Mouse (Mus musculus) 3T3-L1 (cell line): ENCODE data around the gene Gm10944.
A peak's percentile ranks its signal among the peaks of the same experiment; 100 is the strongest.

Experiments used
- DNase-seq: peaks from one replicate; pipeline ENCODE4 v3.0.0-alpha.2; 2015; ENCODE audit warnings: low read depth, low spot score

Gm10944 gene

DNA sequence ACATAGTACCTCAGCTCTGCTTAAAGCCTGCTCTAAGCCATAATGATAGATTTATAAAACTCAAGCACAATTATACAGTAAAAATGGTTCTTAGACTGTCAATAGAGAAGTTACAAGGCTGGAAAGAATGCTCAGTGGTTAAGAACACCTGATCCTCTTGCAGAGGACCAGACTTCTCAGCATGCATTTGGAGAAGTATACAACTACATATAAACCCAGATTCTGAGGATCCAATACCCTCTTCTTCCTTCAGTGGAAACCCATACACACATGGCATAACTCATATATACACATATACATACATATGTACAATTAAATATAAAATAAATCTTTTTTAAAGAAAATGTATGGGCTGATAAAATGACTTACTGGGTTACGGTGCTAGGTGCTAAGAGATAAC lies at the start of gene Gm10944:
Gene Gm10944, plus strand, starts transcription at position 301 of the 400 bp plus-strand sequence.
- no peak for DNase-seq

DNA sequence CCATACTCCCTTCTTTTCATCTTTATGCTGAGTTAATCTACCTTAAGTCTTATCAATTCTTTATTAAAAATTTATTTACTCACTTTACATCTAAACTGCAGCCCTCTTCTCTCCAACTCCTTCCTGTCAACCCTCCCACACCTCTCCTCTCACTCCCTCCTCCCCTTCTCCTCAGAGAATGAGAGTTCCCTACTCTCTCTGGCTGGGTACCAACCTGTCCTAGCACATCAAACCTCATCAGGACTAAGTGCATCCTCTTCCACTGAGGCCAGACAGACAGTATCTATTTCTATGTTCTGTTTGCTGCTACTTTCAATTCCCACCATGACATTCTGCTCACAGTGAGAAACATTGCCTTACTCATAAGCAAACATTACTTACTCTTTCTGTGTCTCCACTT lies 25.2 kb upstream of the Gm10944 start:
- DNase-seq: no peak

DNA sequence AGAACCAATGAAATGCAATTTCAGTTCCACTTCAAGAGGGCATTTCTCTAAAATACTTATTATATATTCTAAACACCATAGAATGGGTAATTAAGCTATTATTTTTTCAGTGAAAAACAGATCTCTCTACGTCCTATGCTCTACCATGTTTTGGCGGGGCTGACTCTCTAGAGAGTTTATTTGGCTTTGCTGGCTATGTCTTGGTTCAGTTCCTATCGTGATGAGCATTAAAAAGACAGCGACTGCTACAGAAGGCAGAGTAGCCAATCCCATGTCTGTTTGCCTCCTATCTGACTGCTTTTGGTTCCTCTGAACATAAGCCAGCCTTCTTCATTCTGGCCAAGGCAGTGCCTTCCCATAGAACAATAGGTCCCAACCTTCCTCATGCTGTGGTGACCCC lies 24.5 kb upstream of the Gm10944 start:
- DNase-seq: no peak

DNA sequence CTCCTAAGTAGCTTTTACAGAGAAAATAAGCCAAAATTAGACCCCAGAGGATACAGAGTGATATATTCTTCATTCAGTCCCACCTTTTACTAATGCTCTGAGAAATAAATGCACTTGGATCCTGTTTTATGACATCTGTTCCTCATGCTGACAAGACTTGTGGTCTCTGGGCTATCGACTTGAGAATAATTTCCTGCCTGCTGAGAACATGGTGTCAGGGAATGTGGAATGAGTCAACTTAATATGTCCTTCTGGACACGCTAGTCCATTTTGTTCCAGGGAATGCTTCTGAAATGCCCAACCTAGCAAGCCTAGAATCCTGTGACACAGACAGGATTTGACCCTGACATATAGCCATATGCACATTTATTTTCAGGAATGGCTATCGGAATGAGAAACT lies 22.0 kb upstream of the Gm10944 start:
- DNase-seq: peak; percentile 33

DNA sequence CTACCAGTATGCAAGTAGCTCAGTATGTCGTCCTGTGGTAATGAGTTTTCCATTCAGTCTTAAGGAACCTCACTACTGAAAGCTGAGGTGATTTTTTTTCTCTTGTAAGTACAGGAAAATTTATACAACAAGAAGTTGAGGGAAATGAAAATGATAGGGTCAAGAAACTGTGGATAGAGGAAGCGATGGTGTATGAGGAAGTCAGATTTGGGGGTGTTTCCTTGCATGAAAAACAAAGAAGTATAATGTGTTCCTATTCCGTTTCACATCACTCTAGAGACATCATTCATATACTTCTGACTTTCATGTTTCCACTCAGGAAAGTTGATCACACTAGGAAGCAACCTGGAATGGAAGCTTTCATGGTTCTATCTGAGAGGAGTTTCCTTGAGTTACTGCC lies 21.2 kb upstream of the Gm10944 start:
- no peak for DNase-seq

DNA sequence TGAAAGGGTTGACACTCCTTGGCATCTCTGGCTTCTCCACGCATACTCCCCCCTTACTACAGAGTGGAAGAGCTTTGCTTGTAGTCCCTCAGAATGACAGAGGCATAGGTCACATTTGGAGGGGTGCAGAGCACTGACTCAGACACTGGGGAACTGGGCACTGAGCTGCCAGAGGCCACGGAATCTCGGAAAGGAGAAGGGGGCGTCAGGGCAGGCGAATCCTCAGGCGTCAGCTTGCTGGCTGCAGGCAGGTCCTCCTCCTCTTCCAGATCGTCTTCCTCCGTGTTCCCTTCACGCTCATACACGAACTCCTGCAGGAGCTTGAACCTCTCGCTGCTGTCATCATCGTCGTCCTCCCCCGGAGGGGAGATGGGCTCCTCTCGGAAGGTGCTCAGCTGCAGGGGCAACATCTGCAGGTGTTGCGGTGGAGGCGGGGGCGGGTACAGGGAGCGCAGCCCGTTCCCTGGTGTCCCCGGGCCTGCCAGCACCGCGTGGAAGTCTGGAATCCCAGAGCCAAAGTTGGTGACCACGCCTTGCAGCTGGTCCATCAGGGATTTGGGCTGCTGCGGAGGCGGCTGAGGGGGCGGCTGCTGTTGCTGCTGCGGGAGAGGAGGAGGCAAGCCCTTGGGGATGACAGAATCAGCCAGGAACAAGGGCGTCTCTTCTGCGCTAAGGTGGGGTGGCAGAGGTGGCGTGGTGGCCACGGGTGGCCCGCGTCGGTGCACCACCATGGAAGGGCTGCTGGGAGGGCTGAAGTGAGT lies 7.9 kb downstream of the Gm10944 start:
- no peak for DNase-seq

DNA sequence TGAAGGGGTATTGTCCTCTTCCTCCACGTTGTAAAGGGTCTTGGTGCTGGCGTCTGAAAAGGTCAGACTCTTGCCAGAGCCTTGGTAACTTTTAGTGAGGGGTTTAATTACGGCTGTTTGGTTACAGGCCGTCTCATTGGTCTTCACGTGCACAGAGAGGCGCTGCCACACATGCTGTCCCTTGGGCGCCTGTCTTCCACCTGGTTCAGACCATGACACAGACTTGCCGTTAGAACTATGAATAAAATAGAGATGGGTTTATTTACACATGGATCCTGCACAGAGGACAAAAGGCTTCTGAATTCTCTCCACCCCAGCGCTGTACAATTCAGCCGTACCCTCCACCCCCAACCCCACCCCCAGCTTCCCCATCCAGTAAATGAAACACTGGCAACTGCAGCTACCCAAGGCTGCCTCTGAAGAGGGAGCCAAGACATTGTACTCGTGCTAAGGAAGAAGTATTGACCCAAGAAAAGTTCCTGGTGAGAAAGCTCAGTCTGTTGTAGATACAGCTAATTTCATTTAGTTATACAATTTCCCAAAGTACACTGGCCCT lies 8.6 kb downstream of the Gm10944 start:
- no peak for DNase-seq

DNA sequence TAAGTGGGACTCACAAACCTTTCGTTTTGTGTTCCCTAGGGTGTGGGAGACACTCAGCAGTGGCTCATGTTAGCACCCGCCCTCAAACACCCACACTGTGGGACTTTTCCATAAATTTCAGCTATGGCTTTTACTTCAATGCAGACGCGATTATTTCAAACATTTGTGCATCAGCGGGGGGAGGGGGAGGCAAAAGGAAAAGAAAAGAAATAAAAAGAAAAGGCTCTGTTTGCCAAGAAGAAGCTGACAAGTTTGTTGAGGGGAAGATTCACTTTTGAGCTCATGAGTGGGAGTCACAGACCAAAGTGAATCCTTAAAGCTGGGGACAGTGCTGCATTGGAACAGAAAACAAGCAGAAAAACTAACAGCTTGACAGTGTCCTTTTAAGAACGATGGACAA lies 16.3 kb downstream of the Gm10944 start:
- DNase-seq: no peak

DNA sequence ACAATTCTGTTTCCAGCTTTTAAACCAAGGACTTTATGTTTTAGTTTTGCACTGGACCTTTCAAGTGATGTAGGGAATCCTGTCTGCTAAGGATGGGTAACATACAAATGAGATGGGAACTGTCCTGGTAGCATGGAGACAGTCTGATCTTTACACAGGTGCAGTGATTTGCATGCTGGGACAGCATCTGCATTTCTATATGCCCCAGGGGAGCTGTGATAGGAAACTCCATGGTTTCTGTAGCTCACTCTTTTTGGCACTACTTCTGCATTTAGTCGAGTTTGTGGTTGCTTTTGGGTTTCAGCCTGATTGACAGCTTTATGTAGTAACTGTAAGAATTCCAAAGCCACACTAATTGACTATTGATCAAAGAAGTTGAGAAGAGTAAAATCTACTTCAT lies 19.8 kb downstream of the Gm10944 start:
- DNase-seq: no peak

DNA sequence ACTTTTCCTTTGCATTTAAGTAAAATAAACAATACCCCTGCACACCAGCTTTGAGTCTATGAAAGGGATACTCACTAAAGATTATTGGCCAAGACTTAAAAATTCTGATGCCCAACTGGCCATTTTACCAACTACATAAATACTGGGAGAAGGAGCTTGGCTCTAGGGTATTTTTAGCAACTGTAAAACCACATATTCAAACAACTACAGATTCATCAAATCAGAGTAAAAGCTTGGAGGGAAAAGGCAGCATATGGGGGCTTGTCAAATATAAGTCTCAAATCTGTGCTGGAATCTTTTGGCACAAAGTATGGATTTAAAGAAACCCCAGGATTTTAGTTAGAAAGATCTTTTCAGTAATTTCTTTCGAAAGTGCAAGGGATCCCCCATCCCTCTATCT lies 20.2 kb downstream of the Gm10944 start:
- no peak for DNase-seq

DNA sequence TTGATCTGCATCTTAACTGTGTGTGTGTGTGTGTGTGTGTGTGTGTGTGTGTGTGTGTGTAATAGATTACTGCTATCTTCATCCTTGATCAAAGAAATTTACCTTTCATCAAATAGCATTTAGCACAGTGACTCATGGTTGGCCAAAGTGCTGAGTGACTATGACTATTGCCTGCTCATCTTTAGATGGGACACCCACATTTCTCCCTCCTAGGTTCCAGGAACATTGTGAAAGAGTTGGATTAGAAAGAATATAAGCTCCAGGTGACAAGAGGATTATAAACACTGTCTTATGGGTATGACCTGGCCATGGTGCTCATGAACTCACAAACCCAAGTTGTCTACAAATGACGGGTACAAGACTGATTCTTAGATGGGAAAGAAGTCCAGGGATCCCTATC lies 26.9 kb downstream of the Gm10944 start:
- DNase-seq: no peak

DNA sequence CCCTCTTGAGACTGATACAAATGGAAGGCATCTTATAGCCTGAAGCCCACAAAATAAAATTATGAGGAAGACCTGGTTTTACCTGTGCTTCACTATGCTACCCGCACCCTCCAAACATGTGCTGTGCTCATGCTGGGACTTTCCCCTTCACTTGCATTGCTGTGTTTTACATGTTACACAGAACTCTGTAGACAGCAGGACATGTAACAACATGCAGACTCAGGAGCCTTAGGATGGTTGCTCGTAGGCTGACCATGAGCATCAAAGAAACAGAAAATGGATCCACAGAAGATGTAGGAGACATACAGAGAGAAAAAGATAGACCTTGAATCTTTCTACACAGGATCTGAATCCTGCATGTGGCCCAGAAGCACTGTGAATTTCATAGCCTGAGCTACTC lies 29.2 kb downstream of the Gm10944 start:
- DNase-seq: no peak

DNA sequence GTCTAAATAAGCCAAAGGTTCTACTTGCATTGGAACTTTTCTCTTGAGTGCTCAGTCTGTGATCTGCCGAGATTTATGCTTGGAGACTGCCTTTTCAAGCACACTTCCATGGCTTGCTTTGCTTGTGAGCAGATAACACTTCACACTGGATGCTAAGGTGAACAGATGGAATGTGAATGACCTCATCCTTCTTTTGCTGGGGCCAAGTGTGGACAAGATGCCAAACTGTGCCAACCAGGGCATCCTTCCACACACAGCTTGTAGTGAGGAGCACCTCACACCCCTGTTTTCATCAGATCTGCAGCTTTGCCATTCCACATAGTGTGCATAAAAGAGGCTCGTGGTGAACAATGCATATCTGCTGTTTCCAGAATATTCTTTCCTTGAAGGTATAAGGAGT lies 29.7 kb downstream of the Gm10944 start:
- DNase-seq: no peak

DNA sequence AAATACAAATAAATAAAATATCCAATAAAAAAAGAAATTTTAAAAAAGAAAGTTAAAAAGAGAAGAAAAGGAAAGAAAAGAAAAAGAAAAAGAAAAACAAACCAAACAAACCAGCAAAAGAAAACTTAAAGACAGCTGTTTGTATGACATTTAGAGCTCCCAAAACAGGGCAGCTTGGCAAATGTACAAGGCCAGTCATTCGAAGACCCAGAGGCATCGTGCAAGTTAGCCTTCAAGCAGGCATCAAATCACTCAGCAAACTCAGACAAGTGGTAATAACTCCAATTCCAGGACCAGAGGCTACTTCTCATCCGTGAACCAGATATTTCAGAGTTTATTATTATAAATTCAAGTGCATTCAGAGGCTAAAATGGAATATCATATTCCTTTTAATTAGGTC lies 45.4 kb downstream of the Gm10944 start:
- no peak for DNase-seq
